Mouse (Mus musculus) MN1 (cell line): ENCODE data around the gene Hist1h4d.
"Not testable (repeated sequence)": the region's sequence is repeated elsewhere in the genome, so short reads cannot be mapped to it uniquely, and the experiment has no call there.

ENCODE experiments used
- DNase-seq: peaks from one replicate; pipeline ENCODE4 v3.0.0-alpha.2; 2016; ENCODE audit warnings: low spot score

The Hist1h4d gene

DNA sequence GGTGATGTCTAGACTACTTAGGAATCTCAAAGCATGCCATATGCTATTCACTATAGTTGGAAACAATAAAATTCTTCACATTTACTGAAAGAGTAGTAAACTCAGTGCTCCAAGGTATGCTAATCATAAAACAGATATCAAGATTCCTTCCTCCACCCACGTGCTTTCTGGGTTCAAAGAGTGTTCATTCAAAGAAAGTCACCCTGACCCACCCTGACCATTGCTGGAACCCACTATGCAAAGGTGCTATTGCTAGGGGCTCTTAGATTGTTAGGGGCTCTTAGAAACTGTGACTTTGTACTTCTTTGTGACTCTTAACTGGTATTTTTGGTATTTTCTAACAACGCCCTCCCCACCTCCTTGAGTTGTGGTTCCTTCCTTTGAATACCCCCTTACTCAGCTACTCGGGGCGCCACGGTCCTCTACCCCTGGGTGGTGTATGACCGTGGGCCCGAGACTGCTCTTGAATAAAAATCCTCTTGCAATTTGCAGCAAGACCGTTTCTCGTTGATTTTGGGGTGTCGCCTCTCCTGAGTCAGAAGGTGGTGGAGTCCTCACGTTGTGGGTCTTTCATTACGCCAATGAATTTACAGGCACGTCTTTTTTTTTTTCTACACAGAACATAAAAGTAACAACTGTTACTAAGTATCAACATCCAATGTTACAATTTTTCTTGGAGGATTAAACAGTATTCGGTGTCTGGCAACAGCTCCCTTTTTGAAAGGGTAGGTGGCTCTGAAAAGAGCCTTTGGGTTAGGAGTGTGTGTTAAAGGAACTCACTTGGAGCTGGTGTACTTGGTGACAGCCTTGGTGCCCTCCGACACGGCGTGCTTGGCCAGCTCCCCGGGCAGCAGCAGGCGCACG, 8.1 kb upstream of the Hist1h4d start:
- not testable (repeated sequence) for DNase-seq

DNA sequence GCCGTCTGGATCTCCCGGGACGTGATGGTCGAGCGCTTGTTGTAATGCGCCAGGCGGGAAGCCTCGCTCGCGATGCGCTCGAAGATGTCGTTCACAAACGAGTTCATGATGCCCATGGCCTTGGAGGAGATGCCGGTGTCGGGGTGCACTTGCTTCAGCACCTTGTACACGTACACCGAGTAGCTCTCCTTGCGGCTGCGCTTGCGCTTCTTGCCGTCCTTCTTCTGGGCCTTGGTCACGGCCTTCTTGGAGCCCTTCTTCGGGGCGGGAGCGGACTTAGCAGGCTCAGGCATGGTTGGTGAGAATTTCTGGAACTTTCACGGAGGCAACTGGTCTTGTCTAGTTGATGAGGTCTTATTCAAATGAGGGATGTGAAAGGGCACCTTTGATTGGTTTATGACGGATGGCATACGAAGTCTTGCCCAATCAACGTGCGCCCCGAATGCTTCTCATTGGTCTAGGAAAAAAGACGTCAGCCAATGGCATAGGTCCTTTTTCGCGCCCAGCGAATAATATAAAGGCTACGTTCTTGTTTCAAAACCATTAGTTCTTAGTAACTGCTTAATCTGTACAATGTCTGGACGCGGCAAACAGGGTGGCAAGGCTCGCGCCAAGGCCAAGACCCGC, 7.4 kb upstream of the Hist1h4d start, which contains the start of the genes Hist1h2bf and Hist1h2ad:
TSS of gene Hist1h2bf (minus strand) at position 299 of the 627 bp plus-strand sequence.
TSS of gene Hist1h2ad (plus strand) at position 484 of the 627 bp plus-strand sequence.
- not testable (repeated sequence) for DNase-seq

DNA sequence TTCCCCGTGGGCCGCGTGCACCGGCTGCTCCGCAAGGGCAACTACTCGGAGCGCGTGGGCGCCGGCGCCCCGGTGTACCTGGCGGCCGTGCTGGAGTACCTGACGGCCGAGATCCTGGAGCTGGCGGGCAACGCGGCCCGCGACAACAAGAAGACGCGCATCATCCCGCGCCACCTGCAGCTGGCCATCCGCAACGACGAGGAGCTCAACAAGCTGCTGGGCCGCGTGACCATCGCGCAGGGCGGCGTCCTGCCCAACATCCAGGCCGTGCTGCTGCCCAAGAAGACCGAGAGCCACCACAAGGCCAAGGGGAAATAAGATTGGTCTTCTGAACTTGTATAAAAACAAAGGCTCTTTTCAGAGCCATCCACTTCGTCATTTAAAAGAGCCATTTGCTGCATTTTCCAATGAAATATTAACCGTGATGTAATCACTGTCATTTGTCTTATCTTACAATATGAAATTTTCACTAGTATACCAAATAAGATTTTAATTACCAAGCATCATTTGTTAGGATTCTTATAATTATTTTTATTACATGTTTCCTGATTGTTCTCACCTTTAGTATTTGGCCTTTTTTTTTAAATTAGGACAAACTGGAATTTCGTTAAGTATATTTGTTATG, 6.7 kb upstream of the Hist1h4d start:
- not testable (repeated sequence) for DNase-seq

- no peak for DNase-seq
These were observed 6.0 kb upstream of the Hist1h4d start, which contains the start of gene Hist1h3d for GRCm38 (mm10) chr13:23575271-23575851. Hist1h3d (plus strand) TSS chr13:23575763.

GRCm38 (mm10) chr13:23575864-23576313, 5.5 kb upstream of the Hist1h4d start:
- not testable (repeated sequence) for DNase-seq

GRCm38 (mm10) chr13:23576351-23576881, 5.0 kb upstream of the Hist1h4d start:
- DNase-seq: no peak

DNA sequence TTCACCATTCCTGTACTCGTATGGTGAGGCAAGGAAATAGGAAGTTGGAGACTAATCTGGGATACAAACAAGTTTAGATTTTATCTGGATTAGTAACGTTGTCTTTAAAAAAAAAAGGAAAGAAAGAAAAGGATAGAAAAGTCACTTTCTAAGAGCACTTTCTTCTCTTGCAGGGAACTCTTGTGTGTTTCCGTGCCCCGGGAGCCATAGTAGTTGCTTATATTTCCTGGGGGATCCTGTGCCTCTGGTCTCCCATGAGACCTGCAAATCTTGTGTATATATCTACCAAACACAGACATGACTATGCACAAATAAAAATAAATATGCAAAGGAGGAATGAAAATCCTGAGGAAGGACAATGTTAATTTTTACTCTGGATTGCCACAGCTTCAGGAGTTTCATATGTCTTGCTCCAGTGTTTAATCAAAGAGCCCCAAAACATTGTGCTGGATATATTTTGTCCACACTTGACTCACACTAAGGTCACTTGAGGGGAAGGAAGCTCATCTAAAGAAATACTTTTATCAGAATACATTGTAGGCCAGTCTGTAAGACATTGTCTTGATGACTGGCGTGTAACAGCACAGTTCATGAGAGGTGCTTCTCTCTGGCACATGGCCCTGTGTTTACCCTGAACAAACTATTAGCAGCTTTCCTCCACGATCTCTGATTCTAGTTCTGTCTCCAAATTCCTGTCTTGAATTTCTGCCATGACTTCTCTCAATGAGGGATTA, 4.3 kb upstream of the Hist1h4d start:
- DNase-seq: no peak

DNA sequence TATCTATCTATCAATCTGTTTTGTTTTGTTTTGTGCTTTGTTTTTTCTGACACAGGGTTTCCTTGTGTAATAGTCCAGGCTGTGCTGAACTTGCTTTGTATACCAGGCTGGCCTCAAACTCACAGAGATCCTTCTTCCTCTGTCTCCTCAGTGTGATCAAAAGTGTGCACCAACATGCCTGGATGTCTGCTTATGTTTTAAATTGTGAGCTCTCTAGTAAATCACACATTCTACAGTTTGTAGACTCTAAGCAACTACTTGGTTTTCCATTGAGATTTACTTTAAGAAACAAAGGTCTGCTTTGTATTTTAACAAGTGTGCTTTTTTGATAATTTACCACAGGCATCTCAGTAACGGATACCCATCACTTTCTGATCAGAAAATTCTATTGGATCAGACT, 3.6 kb upstream of the Hist1h4d start:
- DNase-seq: no peak

GRCm38 (mm10) chr13:23582219-23583056, 1.0 kb downstream of the Hist1h4d start:
- peak; percentile 27 for DNase-seq

GRCm38 (mm10) chr13:23583387-23584068, 2.1 kb downstream of the Hist1h4d start:
- DNase-seq: peak; percentile 10

DNA sequence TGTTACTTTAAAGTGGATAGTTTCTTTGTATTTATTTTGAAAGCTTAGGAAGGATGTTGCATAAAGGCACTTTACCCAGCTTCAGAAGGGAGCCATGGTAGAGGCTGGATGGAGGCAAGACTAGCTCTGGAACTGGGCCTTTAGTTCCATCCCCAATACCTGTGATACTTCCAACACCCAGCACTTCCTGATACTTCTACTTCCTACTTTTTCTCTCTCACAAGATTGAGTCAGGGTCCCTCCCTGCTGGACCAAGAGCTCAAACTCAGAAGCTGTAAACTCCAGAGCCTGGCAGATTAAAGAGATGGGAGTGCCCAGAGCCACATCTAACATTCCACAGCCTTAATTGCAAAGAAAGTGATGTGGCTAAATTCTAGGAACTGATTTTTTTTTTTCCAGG, 2.9 kb downstream of the Hist1h4d start:
- DNase-seq: peak; percentile 27

- peak; percentile 75 for DNase-seq
These were observed 3.6 kb downstream of the Hist1h4d start for GRCm38 (mm10) chr13:23585029-23585441.

DNA sequence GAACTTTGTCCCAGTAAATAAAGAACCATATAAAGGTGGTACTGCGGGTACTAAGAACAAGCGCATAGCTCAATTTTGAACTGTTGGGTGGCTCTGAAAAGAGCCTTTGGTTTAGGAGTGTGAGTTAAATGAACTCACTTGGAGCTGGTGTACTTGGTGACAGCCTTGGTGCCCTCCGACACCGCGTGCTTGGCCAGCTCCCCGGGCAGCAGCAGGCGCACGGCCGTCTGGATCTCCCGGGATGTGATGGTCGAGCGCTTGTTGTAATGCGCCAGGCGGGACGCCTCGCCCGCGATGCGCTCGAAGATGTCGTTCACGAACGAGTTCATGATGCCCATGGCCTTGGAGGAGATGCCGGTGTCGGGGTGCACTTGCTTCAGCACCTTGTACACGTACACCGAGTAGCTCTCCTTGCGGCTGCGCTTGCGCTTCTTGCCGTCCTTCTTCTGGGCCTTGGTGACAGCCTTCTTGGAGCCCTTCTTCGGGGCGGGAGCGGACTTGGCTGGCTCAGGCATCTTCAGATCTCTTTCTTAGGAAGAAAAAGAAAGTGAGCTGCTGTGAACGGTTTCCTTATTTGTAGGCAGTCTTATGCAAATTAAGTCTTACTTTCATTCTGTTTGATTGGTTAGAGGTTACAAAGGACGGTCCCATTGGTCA, 4.2 kb downstream of the Hist1h4d start:
- DNase-seq: peak; percentile 92

GRCm38 (mm10) chr13:23586099-23586939, 4.9 kb downstream of the Hist1h4d start:
- DNase-seq: peak; percentile 45

DNA sequence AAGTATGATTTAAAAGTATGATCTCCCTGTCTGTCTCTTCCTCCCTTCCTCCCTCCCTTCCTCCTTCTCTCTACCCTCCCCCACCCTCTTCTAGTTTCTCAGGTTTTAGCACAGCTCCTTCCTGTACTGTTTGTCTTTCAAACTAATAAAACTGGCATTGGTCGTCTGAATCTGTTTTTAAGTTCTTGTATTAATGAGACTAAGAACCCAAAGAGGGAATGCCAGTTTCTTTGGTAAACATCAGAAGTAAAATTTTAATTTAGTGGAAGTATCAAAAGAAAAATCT, 5.5 kb downstream of the Hist1h4d start:
- DNase-seq: no peak

DNA sequence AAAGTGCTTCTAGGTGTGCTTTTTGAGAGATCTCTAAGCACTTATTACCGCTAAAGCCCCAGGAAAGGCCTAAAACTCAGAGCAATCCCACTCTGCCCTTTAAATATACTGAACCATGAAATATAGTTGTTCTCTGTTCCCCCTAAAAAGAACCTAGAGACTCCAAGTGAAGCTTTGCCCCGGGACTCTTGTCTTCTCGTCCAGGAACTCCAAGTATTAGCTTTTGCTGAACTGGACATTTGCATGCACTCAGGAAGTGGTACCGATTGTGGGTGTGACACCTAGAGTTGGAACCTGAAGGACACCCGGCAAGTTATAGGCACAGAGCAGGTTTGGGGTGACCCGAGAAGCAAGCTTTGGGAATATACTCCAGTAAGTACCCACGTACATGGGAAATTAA, 9.8 kb downstream of the Hist1h4d start:
- DNase-seq: no peak

DNA sequence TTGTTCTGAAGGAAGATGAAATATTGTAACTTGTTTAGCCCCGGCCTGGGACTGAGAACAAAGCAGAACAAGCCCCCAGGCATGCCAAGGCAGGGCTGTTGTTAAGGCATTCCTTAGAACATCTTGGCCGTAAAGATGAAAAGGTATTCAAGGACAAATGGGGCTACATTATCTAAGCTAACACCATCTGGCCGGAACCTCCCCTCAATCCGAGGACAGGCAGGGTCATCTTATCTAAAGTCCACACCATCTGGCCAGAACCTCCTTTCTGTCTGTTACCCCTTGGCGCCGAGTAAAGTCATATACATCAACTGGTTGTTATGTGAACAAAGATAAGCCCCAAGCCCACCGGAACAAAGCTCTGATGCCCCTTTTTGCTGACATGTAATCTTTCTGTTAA, 10.5 kb downstream of the Hist1h4d start:
- DNase-seq: not testable (repeated sequence)

GRCm38 (mm10) chr13:23592614-23593013, 11.2 kb downstream of the Hist1h4d start:
- DNase-seq: no peak
